ENCODE assay signal across 24 mouse cellular contexts in genomic region chr16:34512326-34512725, GRCm38 (mm10).
"Had no signal": no experiment of that assay in that cellular context is flagged by ENCODE, and none has a peak within 500 bp of the region (broad histone marks: within the 10 kb centered on the region; RNA-seq: fewer than 3 reads in every experiment).

No protein-coding gene starts in this region.

- H3K36me3 ChIP-seq: limb, embryonic 10.5 days; limb, embryonic 13.5 days; liver, embryonic 12.5 days; liver, embryonic 15.5 days; lung, embryonic 15.5 days; midbrain, embryonic 10.5 days; midbrain, embryonic 13.5 days had no signal

- DNase-seq: kidney, adult 8-10 months; kidney, postnatal 14 days; kidney, postnatal 4 days; layer of hippocampus, postnatal 36 days; liver; lung, adult 18-20 months; lung, postnatal 10 days; lung, postnatal 36 days; right cerebral cortex, adult 18-20 months; right cerebral cortex, postnatal 14 days; right cerebral cortex, postnatal 4 days; thymus, adult 2 months; thymus, postnatal 14 days; thymus, postnatal 4 days had no signal

- H3K27me3 ChIP-seq: limb, embryonic 13.5 days; liver, embryonic 12.5 days; liver, embryonic 15.5 days; lung, embryonic 15.5 days; midbrain, embryonic 13.5 days had no signal

- ATAC-seq: liver, embryonic 12.5 days; midbrain, embryonic 13.5 days; midbrain, embryonic 16.5 days had no signal

- H3K4me3 ChIP-seq: limb, embryonic 10.5 days; limb, embryonic 13.5 days; liver, embryonic 12.5 days; liver, embryonic 15.5 days; lung, embryonic 15.5 days; megakaryocyte, embryonic 14.5 days; midbrain, embryonic 10.5 days; midbrain, embryonic 13.5 days had no signal

- H3K9ac ChIP-seq: limb, embryonic 13.5 days; liver, embryonic 12.5 days; liver, embryonic 15.5 days; lung, embryonic 15.5 days; midbrain, embryonic 13.5 days had no signal

- H3K9me3 ChIP-seq: limb, embryonic 10.5 days; limb, embryonic 13.5 days; liver, embryonic 12.5 days; liver, embryonic 15.5 days; lung, embryonic 15.5 days; megakaryocyte, embryonic 14.5 days; midbrain, embryonic 10.5 days; midbrain, embryonic 13.5 days had no signal

- H3K4me2 ChIP-seq: limb, embryonic 13.5 days; liver, embryonic 12.5 days; liver, embryonic 15.5 days; lung, embryonic 15.5 days; midbrain, embryonic 13.5 days had no signal

- H3K27ac ChIP-seq: limb, embryonic 10.5 days; limb, embryonic 13.5 days; liver, embryonic 12.5 days; liver, embryonic 15.5 days; lung, embryonic 15.5 days; midbrain, embryonic 10.5 days; midbrain, embryonic 13.5 days; stomach, postnatal 0 days had no signal

- H3K4me1 ChIP-seq: liver, embryonic 15.5 days had no signal
